Mouse (Mus musculus) kidney, postnatal 36 days (tissue): ENCODE results near the gene BC107364.
"Not testable (repeated sequence)": the region's sequence is repeated elsewhere in the genome, so short reads cannot be mapped to it uniquely, and the experiment has no call there.

Experiments
- DNase-seq, 2 experiments: peaks; one replicate each; pipeline ENCODE4 v3.0.0; 2021 to 2022; ENCODE audit warnings: mixed read lengths in 2 of 2

BC107364 gene

DNA sequence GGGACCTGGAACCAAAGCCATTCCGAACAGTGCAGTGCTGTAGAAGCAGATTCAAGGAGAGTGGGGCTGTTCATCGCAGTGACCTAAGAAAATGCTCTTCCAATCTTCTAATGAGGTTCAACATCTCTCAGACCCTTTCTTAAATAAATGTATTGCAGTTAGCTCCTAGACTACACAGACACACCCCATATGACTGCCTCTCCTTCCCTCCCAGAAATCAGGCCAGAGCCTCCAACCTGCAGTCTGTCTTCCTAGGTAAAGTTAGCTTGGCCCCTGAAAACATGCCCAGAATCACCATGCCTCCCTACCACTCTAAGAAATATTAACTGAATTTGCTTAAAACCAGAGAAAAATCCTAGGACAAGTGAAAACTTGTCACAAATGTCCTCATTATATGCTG is 33.3 kb upstream of the BC107364 start:
- no peak for DNase-seq

DNA sequence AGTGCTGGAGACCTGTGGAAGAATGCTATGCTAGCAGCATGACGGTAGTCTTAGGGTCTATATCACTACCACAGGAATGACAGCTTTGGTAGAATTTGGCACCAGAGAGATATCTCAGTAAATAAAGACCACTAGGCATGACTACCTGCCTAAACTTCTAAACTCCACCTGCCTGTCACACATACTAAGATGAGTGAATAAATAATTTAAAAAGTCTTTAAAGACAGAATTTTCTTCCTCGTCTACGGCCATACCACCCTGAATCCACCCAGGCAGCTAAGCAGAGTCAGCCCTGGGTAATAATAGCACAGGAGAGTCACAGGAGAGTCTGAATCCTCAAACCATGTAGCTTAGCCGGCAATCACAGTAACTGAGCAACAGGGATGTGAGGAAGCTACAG is 32.8 kb upstream of the BC107364 start:
- DNase-seq: no peak

DNA sequence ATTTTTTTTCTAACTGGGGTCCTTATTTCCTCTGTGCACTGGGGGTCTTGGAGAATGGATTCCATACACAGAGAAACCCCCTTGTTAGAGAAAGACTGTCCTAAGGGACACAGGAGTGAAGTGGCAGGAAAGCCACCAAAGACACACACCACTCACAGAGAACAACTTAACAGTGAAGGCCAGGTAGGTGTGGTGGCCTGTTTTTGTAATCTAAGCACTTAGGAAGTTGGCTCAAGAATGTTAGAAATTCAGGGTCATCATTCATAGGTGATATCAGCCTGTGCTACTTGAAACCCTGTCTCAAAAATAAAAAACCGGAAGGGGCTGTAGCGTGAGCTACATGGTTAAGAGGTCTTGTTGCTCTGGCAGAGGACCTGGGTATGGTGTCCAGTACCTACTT is 31.8 kb upstream of the BC107364 start:
- no peak for DNase-seq

DNA sequence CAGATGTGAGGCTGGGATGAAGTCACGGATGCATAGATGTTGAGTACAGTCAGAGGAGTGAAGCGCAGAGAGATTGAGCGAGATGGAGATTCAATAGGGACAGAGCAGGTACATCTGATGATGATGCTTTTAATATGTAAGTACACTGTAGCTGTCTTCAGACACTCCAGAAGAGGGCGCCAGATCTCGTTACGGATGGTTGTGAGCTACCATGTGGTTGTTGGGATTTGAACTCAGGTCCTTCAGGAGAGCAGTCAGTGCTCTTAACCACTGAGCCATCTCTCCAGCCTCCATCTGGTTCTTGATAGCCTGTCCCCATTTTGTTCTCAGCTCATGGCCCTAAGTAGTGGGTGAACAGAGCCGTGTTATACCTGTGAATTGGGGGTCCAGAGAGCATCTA is 30.9 kb upstream of the BC107364 start:
- not testable (repeated sequence) for DNase-seq

DNA sequence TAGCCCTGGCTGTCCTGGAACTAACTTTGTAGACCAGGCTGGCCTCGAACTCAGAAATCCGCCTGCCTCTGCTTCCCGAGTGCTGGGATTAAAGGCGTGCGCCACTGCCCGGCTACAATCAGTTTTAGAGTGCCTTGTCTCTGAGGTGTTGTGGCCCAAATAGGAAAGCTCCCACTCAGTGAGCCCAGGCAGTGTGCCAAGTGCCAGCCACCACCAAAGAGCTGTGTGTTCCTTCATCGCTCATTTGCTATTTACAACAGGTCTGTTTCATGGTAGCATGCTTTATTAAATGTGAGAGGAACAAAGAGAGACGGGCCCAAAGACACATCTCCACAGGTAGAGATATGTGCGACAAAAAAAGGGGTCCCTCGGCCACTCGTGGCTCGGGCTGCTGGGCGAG is 30.3 kb upstream of the BC107364 start:
- no peak for DNase-seq

DNA sequence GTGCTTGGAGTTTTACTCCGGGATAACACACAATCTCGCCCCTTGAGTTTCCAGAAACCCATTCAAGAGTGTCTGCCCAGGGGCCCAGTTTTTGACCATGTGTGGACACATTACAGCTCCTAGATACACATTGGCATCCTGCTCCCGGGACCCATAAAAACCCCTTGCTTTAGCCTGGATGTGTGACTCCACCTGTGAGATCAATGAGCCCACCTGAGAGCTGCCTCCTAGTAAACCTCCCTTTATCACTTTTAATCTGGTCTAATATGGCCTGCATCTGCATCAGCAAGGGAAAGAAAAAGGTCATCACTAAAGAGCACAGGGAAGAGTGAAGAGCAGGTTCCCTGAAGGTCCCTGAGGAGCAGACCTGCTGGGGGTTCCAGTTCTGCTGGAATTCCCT is 29.8 kb upstream of the BC107364 start:
- no peak for DNase-seq

DNA sequence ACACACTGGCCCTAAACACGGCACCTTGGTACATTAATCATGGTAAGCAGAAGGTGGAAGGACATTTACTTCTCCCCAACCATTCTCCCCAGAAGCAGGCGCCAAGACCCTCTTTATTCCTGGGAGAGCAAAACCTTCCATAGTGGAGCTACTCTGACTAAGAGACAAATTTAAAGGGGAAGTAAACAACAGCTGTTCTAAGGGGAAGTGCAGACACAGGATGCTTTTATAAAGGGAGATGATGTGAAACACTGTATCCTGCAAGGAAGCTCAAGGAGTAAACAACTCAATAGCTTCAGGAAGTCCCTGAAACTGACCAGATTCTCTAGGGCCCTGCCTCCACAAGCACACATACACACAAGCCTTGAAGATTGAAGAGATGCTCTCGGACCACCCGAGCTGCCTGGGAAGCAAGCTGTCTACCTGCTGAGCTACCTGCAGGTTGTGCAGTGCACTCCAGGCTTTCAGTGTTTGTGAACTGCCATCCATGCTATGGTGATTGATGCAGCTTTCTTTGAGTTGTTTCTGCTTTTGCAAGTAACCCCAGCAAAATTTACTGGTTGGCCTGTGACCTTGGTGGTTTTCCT is 28.7 kb upstream of the BC107364 start:
- DNase-seq: no peak

DNA sequence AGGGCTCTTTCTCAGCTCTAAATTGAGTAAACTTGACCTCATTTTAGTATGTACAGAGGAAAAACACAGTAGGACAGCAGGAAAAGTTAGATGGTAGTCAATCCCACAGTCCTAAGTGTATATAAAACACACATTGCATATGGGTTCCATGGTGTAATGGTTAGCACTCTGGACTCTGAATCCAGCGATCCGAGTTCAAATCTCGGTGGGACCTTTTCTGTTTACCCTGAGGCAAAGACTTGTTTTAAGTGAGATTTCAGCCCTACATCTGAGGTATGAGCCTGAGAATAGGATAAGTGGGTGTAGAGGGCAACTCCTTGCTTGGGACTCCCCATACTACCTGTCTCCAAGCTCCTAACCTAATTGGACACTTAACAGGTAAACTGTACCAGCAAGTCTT is 27.1 kb upstream of the BC107364 start:
- no peak for DNase-seq

DNA sequence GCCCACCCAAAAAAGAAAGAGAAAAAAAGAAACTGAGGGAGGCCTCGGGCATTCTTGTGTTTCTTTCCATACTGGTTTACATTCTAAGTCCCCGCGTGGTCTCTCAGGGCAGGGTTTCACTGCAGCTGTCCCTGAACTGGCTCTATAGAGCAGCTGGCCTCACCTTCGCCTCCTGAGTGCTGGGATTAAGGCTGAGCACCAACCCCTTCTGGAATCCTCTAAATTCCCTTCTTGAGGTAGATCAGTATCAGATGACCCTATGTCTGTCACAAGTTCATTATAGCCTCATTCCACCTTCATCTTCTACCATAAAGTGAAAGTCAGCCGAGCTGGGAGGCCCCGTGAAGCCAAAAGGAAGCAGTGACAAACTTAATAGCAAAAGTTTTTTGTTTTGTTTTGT is 25.5 kb upstream of the BC107364 start:
- DNase-seq: no peak

DNA sequence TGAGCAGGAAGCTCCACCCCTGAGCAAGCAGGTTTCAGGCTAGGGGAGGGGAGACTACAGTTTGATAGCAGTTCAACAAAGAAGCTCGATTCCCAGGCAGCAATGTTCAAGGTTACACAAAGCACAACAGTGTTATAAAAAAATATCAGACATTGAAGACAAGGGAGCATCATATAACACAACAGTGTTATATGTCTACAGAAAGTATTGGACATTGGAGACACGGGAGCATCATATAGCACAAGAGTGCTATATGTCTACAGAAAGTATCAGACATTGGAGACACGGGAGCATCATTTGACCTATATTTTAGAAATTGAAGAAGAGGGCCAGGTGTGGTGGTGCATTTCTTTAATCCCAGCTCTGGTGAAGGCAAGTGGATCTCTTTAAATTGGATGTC is 25.0 kb upstream of the BC107364 start:
- no peak for DNase-seq

DNA sequence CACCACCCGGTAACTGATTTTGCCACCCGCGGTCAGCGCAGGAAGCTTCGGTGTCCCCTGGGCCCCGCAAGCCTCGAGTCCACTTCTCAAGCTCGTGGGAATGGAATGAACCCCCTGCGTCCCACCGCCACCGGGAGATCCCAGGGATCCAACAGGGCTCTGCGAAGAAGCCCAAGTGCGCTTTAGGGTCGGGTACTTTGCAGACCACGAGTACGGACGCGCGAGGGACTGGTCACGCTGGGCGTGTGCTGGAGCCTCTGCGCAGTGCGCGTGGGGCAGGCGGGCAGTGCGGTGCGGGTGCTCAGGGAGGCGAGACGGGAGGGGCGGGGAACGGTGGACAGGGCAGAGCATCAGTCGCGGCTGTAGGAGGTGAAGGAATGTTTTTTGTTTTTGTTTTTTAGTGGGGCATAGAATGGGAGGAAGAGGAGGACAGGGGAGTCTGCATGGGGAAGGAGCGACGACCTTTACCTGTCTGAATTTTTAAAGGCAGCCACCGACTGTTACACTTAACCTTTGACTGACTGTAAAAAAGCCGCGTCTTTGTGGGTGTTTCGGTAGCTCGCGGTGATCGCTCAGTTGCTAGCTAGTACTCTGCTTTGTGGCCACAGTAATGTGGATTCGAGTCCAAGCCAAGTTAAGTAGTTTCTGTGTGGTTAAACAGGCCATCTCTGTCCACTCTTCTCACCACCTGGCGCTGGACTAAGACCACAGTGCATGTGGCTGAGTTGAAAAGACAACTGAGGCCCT is 23.0 kb upstream of the BC107364 start:
- no peak for DNase-seq

DNA sequence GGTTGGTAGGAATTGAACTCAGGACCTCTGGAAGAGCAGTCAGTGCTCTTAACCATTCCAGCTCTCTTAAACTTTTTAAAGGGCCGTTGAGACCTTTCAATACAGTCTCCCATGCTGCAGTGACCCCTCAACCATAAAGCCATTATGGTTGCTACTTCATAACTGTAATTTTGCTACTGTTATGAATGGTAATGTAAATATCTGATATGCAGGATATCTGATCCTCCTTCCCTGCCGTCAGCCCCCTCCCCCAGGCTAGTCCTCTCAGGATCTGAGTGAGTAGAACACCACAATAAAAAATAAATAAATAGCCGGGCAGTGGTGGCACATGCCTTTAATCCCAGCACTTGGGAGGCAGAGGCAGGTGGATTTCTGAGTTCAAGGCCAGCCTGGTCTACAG is 21.4 kb upstream of the BC107364 start:
- DNase-seq: not testable (repeated sequence)

DNA sequence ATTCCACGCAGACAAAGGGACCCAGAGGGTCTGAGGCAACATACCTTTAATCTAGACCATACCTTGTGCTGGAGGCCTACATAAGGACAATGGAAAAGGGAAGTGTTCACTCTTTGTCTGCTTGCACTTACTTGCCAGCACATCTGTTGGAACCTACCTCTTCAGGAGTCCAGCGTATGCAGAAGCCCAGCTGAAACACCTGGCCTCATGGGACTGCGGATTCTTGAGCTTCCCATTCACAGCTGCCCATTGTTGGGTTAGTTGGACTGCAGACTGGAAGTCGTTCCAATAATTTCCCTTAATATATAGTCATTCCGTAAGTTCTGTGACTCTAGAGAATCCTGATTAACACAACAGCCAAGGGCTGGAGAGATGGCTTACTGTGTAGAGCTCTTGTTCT is 20.0 kb upstream of the BC107364 start:
- no peak for DNase-seq

DNA sequence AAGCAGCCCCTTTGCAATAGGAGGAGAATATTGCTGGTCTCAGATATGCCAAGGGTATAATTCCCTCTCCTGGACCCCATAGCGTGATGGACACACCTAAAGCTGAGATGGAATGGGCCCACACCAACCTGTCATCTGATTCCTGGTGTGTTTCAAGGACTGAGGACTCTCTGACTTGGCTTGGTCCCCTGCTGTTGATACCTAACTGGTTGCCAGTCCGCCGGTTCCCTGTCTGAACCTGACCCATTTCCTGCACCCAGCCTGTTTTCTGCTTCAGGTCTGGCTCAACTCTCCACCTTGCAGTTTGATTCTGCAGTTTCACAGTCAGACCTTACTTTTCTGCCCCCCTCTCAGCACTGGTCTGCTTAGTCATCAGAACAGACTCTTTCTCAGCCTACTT is 17.5 kb upstream of the BC107364 start:
- DNase-seq: no peak

DNA sequence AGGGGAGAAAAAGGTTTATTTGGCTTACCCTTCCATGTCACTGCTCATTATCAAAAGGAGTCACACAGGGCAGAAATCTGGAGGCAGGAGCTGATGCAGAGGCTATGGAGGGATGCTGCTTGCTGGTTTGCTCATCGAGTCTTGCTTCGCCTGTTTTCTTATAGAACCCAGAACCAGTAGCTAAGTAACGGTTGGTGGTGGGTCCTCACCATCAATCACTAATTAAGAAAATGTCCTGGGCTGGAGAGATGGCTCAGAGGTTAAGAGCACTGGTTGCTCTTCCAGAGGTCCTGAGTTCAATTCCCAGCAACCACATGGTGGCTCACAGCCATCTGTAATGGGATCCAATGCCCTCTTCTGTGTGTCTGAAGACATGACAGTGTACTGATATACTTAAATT is 16.2 kb upstream of the BC107364 start:
- DNase-seq: not testable (repeated sequence)

DNA sequence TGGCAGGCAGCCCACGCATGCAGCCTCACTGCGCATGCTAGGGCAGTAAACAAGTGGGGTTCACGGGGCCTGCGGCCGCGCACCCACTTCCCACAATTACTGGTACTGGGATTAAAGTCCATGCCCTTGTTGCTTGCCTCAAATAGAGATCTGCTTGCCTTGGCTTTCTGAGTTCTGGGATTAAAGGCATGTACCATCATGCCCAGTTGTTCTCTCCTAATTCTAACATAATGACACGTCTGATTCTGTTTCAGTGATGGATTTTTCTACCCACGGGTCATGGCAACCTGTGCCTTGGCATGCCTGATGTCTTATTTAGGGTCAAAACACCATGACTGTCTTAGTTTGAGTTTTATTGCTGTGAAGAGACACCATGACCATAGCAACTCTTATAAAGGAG is 15.5 kb upstream of the BC107364 start:
- peak in 1 of 2 experiments; percentile 33 for DNase-seq

DNA sequence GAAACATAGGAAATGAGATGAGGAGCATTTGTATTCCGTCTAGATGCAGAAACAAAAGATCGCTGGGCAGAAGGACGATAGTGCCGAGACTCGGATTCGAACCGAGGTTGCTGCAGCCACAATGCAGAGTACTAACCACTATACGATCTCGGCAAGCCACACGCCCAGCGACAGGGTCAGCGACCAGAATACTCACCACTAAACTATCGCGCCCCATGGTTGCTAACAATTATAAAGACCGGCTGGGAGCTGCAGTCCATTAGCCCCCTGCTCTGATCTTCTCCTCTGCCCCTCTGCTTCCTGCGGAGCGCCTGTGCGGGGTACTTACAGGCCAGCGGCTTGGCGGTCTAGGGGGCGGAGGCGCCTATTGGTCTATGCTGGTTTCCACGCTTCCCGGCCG is 11.8 kb upstream of the BC107364 start:
- DNase-seq: no peak

DNA sequence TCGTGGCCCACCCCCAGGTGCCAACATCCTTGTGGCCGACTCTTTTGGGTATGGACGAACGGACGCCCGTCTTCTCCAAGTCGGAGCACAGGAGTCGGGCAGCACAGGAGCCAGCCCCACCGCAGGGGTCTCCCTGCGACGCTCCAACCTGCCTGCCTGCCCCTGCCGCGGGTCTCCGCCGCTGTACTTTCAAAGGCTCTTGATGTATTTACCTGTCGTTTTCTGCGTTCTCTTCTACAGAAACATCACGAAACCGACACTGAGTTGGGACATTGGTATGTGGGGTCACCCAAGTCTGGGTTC is 8.4 kb upstream of the BC107364 start:
- not testable (repeated sequence) for DNase-seq

DNA sequence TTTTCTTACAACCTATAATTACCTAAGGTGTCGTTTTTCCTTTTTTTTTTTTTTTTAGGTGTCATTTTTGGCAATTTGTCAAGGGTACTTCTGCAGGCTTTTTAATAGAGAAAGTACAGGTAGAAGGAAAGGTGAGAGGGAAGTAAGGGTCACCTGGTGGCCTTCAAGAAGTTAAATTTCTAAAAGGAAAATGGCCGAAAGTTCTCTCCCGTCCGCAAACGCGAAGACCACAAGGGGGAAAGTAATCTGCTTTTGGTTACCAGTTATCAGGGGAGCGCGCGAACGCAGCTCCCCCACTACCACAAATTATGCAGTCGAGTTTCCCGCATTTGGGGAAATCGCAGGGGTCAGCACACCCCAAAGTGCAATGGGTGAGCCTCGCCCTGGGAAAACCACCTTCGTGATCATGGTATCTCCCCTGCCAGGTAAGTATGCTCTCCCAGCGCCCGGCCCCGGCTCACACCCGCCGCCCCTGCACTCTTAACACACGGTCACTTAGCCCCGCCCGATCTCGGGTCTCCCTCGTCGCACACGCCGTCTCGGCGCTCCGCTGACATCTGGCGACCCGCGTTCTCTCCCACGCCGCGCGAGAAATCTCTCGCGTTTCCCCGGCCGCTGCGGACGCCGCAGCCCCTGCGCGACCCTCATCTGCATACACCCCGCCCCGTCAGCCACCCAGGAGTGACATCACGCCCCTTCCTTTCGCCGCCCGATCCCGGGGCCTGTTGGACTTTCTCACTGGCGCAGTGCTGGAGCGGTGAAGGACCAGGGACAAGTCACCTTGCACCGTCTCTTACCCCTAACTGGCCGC is 7.9 kb upstream of the BC107364 start:
- DNase-seq: not testable (repeated sequence)

DNA sequence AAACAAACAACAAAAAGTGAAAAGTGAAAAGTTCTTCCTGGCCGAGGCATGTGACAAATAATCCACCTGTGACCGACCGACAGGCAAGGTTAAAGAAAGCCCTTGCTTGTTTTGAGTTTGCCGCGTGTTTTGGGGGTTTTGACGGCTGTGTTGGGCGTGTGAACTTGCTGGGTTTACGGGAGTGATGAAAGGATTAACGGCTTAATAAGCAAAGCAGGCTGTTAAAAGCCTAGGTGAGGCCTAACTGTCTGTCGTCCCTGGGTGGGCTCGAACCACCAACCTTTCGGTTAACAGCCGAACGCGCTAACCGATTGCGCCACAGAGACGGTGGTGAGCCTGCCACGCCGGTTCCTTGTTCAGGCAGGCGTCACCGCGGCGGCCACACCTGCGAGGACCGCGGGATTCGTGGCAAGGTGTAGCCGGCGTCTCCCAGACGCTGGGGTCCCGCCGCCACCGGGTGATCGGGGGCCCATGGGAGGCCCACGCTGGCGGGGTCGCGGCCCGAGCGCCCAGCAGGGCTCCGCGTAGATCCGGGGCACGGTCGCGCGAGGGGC is 6.9 kb upstream of the BC107364 start:
- not testable (repeated sequence) for DNase-seq

DNA sequence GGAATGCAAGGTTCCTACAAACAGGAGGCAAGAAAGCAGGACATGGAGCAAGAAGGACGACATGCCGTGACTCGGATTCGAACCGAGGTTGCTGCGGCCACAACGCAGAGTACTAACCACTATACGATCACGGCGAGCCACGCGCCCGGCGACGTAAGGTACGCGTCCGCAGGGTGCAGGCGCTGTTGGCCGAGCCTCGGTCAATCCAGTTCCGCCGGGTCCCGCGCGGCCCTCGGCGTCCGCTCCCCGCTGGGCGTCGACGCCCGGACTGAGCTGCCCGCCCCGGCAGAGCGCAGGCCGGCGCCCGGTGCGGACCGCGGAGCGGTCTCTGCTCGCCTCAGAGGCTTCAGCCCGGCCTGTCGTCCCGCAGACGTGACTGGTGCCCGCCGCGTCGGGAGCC is 5.9 kb upstream of the BC107364 start:
- not testable (repeated sequence) for DNase-seq

DNA sequence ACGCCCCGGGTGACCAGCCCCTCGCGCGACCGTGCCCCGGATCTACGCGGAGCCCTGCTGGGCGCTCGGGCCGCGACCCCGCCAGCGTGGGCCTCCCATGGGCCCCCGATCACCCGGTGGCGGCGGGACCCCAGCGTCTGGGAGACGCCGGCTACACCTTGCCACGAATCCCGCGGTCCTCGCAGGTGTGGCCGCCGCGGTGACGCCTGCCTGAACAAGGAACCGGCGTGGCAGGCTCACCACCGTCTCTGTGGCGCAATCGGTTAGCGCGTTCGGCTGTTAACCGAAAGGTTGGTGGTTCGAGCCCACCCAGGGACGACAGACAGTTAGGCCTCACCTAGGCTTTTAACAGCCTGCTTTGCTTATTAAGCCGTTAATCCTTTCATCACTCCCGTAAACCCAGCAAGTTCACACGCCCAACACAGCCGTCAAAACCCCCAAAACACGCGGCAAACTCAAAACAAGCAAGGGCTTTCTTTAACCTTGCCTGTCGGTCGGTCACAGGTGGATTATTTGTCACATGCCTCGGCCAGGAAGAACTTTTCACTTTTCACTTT is 847 bp downstream of the BC107364 start:
- DNase-seq: not testable (repeated sequence)

DNA sequence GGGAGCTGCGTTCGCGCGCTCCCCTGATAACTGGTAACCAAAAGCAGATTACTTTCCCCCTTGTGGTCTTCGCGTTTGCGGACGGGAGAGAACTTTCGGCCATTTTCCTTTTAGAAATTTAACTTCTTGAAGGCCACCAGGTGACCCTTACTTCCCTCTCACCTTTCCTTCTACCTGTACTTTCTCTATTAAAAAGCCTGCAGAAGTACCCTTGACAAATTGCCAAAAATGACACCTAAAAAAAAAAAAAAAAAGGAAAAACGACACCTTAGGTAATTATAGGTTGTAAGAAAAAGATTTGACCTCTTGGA is 1.6 kb downstream of the BC107364 start:
- not testable (repeated sequence) for DNase-seq
